Mouse (Mus musculus): ENCODE results near the gene Sult1e1. TPM values are rescaled to one million over a fixed set of nuclear protein-coding genes. Genes with fewer than 3 reads are reported as not detected.

The Sult1e1 gene
- polyA plus RNA-seq, 1 experiment from 2014 or later = not detected

DNA sequence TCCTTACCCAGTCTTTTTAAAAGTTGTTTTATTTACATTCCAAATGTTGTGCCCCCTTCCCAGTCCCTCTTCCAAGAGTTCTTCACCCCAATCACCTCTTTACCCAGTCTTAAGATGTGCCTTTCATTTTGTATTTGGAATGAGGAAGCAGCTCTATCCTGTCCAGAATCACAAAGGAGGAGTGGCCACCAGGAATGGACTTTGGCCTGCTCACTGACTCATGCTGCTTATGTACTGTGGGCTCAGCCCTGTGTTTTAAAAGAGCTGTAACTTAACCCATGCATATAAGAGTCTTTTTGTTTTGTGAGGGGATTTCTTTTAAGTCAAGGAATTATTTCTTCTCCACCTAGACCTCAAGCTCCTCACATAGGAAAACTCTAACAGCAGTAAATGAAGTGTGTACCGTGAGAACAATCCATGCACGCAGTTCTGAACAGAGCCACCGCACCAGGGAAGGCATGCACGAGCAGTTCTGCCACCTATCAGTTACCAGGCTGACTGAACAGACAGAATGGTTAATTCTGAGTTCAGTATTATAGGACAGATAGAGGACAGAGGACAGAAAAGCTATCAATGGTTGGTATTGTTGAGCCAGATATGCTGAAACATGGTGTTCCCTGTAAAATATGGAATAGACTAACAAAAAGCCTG, 55.3 kb downstream of the Sult1e1 start:
- H3K9ac ChIP-seq (ENCODE audit: low read length) = no peak overlapping the region
- H3K27me3 ChIP-seq (replicated peaks; ENCODE audit: control insufficient read depth, insufficient read depth, low read length) = no peaks in the 10 kb centered on the region
- H3K36me3 ChIP-seq (ENCODE audit: control insufficient read depth, insufficient read depth, low read length) = no peaks in the 10 kb centered on the region
- H3K4me2 ChIP-seq (ENCODE audit: low read length) = no peak overlapping the region
- H3K9me3 ChIP-seq (replicated peaks; ENCODE audit: control insufficient read depth, low read length) = no peaks in the 10 kb centered on the region
- no peak overlapping the region for H3K27ac ChIP-seq (ENCODE audit: low read depth, low read length)
- no peak overlapping the region for H3K4me3 ChIP-seq (ENCODE audit: low read depth, low read length)
- DNase-seq (ENCODE audit: low spot score) (no peak), ATAC-seq (no peak)
- no peaks in the 10 kb centered on the region for H3K4me1 ChIP-seq (ENCODE audit: control insufficient read depth, insufficient read depth, low read length)
- WGBS = 47% methylated on average over 4 of the region's 4 CpGs

DNA sequence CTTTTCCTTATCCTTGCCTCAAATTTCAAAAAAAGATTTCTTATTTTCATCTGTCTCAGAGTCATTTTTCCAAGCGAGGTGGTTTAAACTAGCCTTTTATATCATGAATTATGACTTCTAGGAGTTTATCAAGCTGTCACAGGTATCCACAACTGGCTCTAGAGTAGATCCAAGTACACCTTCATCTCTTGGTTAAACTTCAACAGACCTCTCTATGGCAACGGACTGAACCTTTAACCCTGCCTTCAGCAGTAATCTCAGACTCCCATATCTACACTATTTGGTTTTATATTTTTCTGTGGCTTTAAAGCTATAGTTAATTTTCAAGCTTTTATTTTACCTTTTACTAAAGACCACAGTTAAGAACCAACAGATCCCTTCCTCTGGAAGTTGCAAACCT, 59.1 kb downstream of the Sult1e1 start:
- Histone ChIP-seq H3K27ac (ENCODE audit: low read depth, low read length) (no peak overlapping the region), H3K36me3 (ENCODE audit: control insufficient read depth, insufficient read depth, low read length) (no peaks in the 10 kb centered on the region), H3K9me3 (replicated peaks; ENCODE audit: control insufficient read depth, low read length) (no peaks in the 10 kb centered on the region), H3K4me2 (ENCODE audit: low read length) (no peak overlapping the region), H3K4me3 (ENCODE audit: low read depth, low read length) (no peak overlapping the region), H3K9ac (ENCODE audit: low read length) (no peak overlapping the region), H3K4me1 (ENCODE audit: control insufficient read depth, insufficient read depth, low read length) (no peaks in the 10 kb centered on the region), H3K27me3 (replicated peaks; ENCODE audit: control insufficient read depth, insufficient read depth, low read length) (no peaks in the 10 kb centered on the region)
- WGBS = 74% methylated on average over 2 of the region's 2 CpGs
- DNase-seq (ENCODE audit: low spot score) (no peak), ATAC-seq (no peak)

Small RNA genes lying within 50 kb of the gene (microRNA-seq; reads per million reads assigned to microRNA genes)
- not detected for gene Mir3969

Other genes with a start within 250 kb of the Sult1e1 start
- not detected in 2 replicates for gene Ugt2b38, start 167.4 kb downstream of the Sult1e1 start, polyA plus RNA-seq (2014; fragmentation: Nextera tagmentation; extraction: Ambion mirVana)
- gene Ugt2a2, start 109.3 kb downstream of the Sult1e1 start, polyA plus RNA-seq (2014; fragmentation: Nextera tagmentation; extraction: Ambion mirVana) = not detected in 2 replicates
- not detected in 2 replicates for gene Gm43638, start 104.8 kb downstream of the Sult1e1 start, polyA plus RNA-seq (2014; fragmentation: Nextera tagmentation; extraction: Ambion mirVana)
- gene Ugt2a1, start 100.7 kb downstream of the Sult1e1 start, polyA plus RNA-seq (2014; fragmentation: Nextera tagmentation; extraction: Ambion mirVana) = not detected in 2 replicates
- gene Sult1b1, start 53.4 kb downstream of the Sult1e1 start, polyA plus RNA-seq (2014; fragmentation: Nextera tagmentation; extraction: Ambion mirVana) = not detected in 2 replicates
- not detected in 2 replicates for gene Sult1d1, start 22.6 kb downstream of the Sult1e1 start, polyA plus RNA-seq (2014; fragmentation: Nextera tagmentation; extraction: Ambion mirVana)
- not detected in 2 replicates for gene Csn1s1, start 74.6 kb upstream of the Sult1e1 start, polyA plus RNA-seq (2014; fragmentation: Nextera tagmentation; extraction: Ambion mirVana)
- not detected in 2 replicates for gene Csn2, start 108.0 kb upstream of the Sult1e1 start, polyA plus RNA-seq (2014; fragmentation: Nextera tagmentation; extraction: Ambion mirVana)
- gene Csn1s2a, start 183.0 kb upstream of the Sult1e1 start, polyA plus RNA-seq (2014; fragmentation: Nextera tagmentation; extraction: Ambion mirVana) = not detected in 2 replicates
- not detected in 2 replicates for gene Csn1s2b, start 216.5 kb upstream of the Sult1e1 start, polyA plus RNA-seq (2014; fragmentation: Nextera tagmentation; extraction: Ambion mirVana)
- gene Prr27, start 234.1 kb upstream of the Sult1e1 start, polyA plus RNA-seq (2014; fragmentation: Nextera tagmentation; extraction: Ambion mirVana) = not detected in 2 replicates

All from forebrain, embryonic 14.5 days (tissue).